Mouse (Mus musculus): Measurements from ENCODE around the gene Mtmr14. TPM values are rescaled to one million over a fixed set of nuclear protein-coding genes. Genes with fewer than 3 reads are reported as not detected.

Mtmr14 gene
- total RNA-seq, 2 experiments from 2014 or later: 19.7 to 30.1 TPM

Other genes with a start within 250 kb of the Mtmr14 start
- gene Thumpd3, start 191.6 kb upstream of the Mtmr14 start, total RNA-seq (2021): 10 to 100 TPM; 39.9 to 43.1 TPM
- gene Setd5, start 160.5 kb upstream of the Mtmr14 start, total RNA-seq (2021): 10 to 100 TPM; 87.7 to 88.4 TPM
- 1 to 10 TPM; 2.9 to 3.1 TPM for gene Lhfpl4, start 42.5 kb upstream of the Mtmr14 start, total RNA-seq (2021)
- gene Cpne9, start 44.5 kb downstream of the Mtmr14 start, total RNA-seq (2021): 1 to 10 TPM; 1.1 TPM
- 10 to 100 TPM; 25.2 to 27.2 TPM for gene Brpf1, start 69.3 kb downstream of the Mtmr14 start, total RNA-seq (2021)
- gene Ogg1, start 89.1 kb downstream of the Mtmr14 start, total RNA-seq (2021): 10 to 100 TPM; 14.0 to 15.4 TPM
- gene Camk1, start 106.1 kb downstream of the Mtmr14 start, total RNA-seq (2021): 10 to 100 TPM; 46.4 to 53.9 TPM
- 10 to 100 TPM; 36.3 to 43.8 TPM for gene Tada3, start 140.0 kb downstream of the Mtmr14 start, total RNA-seq (2021)
- gene Arpc4, start 140.3 kb downstream of the Mtmr14 start, total RNA-seq (2021): 100 to 1,000 TPM; 193 to 213 TPM
- 1 to 10 TPM; 2.2 to 3.6 TPM for gene Ttll3, start 151.4 kb downstream of the Mtmr14 start, total RNA-seq (2021)
- gene Rpusd3, start 181.5 kb downstream of the Mtmr14 start, total RNA-seq (2021): 1 to 10 TPM; 4.6 to 7.2 TPM
- 100 to 1,000 TPM; 344 to 362 TPM for gene Cidec, start 197.9 kb downstream of the Mtmr14 start, total RNA-seq (2021)
- gene Jagn1, start 204.7 kb downstream of the Mtmr14 start, total RNA-seq (2021): 10 to 100 TPM; 45.0 to 50.6 TPM
- gene Il17re, start 220.6 kb downstream of the Mtmr14 start, total RNA-seq (2021): under 1 TPM; 0.50 to 0.76 TPM
- gene Il17rc, start 233.6 kb downstream of the Mtmr14 start, total RNA-seq (2021): 10 to 100 TPM; 18.1 to 19.5 TPM
- gene Creld1, start 245.5 kb downstream of the Mtmr14 start, total RNA-seq (2021): 10 to 100 TPM; 55.9 to 58.0 TPM

Measured in adrenal gland, postnatal 36 days (tissue).